Comparison of ENCODE assay signal across 22 mouse cellular contexts in genomic region chr6:114059206-114059605, GRCm38 (mm10). TPM values are rescaled to one million over a fixed set of nuclear protein-coding genes. Genes with fewer than 3 reads are reported as not detected.
DNase-seq lines count a peak whose midpoint lies in the region; TF ChIP-seq lines count a peak whose summit lies in the region.
"Had no signal": no experiment of that assay in that cellular context is flagged by ENCODE, and none has a peak within 500 bp of the region (broad histone marks: within the 10 kb centered on the region; RNA-seq: fewer than 3 reads in every experiment).

No protein-coding gene starts in this region.

- DNase-seq in cerebellum, postnatal 10 days: peak; percentile 46 to 52
- DNase-seq in cerebellum, adult 11-12 months: no peak
- no peak for DNase-seq in layer of hippocampus, adult 2 months (ENCODE audit: low spot score in 2 of 2)
- DNase-seq in layer of hippocampus, postnatal 36 days: no peak
- DNase-seq in left cerebral cortex, postnatal 4 days: peak; percentile 20
- DNase-seq in left cerebral cortex, adult 9 months (ENCODE audit: low spot score in 2 of 2): no peak
- DNase-seq: adrenal gland, adult 8-10 months; adrenal gland, postnatal 14 days; adrenal gland, postnatal 36 days; B cell, adult 2 months; cerebellum, adult 18-20 months; cerebellum, adult 8-10 months; cerebellum, adult 9-11 months; cerebellum, postnatal 25 days; forebrain, postnatal 0 days had no signal

- H3K4me1 ChIP-seq in cortical plate, adult 2 months (ENCODE audit: control insufficient read depth, insufficient read depth, low read length): peaks cover 18% of the 10 kb centered on the region
- H3K4me1 ChIP-seq: embryonic facial prominence, embryonic 10.5 days; embryonic facial prominence, embryonic 12.5 days; forebrain, embryonic 13.5 days; forebrain, embryonic 15.5 days had no signal

- no peak for TF ChIP-seq CTCF in layer of hippocampus, adult 2 months (conservative IDR thresholded peaks at IDR 0.05)
- no peak for TF ChIP-seq CTCF in cortical plate, adult 2 months (IDR thresholded peaks at IDR 0.05; ENCODE audit: extremely low read depth, insufficient read depth, low read length)

- H3K27ac ChIP-seq in layer of hippocampus, adult 2 months: peak overlapping the region; percentile 6; the same call in 1 of the 2 replicates
- H3K27ac ChIP-seq in cortical plate, adult 2 months (ENCODE audit: insufficient read depth, low read length): peak overlapping the region; percentile 6; the same call in 1 of the 2 replicates
- H3K27ac ChIP-seq: embryonic facial prominence, embryonic 10.5 days; embryonic facial prominence, embryonic 12.5 days; forebrain, embryonic 13.5 days; forebrain, embryonic 15.5 days had no signal

- intact Hi-C loops in left cerebral cortex, postnatal 4 days (cut with DNase I): no loop called here

- TF ChIP-seq POLR2A in cortical plate, adult 2 months (IDR thresholded peaks at IDR 0.05; ENCODE audit: extremely low read depth, insufficient read depth, low read length): no peak

- H3K4me3 ChIP-seq in layer of hippocampus, adult 2 months: no peak overlapping the region
- no peak overlapping the region for H3K4me3 ChIP-seq in cortical plate, adult 2 months (ENCODE audit: insufficient read depth, low read length)
- H3K4me3 ChIP-seq: embryonic facial prominence, embryonic 10.5 days; embryonic facial prominence, embryonic 12.5 days; forebrain, embryonic 13.5 days; forebrain, embryonic 15.5 days had no signal

RNA-seq across cellular contexts. Expression of gene Atp2b2, which starts 16.8 kb away (rescaled TPM):
- 100 to 1,000 TPM; 330 to 337 TPM for total RNA-seq in layer of hippocampus, adult 2 months (2021)
- 100 to 1,000 TPM; 324 to 330 TPM for total RNA-seq in layer of hippocampus, postnatal 36 days (2021)
- 100 to 1,000 TPM; 204 to 209 TPM for total RNA-seq in left cerebral cortex, postnatal 4 days (2021)
- 232 and 238 TPM in 2 replicates for polyA plus RNA-seq in cortical plate, adult 2 months (2012; rRNA removed)
- total RNA-seq: CH12.LX had no signal
- polyA plus RNA-seq: G1E had no signal

Comparison
In these comparisons a context has a peak if more than half of its experiments do, and no peak if none do; other contexts are left out.
1. DNase-seq: peak in cerebellum, postnatal 10 days (2 of 2) and left cerebral cortex, postnatal 4 days (single experiment); none in cerebellum, adult 11-12 months (single experiment), layer of hippocampus, adult 2 months (0 of 2), layer of hippocampus, postnatal 36 days (0 of 2) and left cerebral cortex, adult 9 months (0 of 2).